Mouse (Mus musculus) left cerebral cortex, postnatal 25 days (tissue): ENCODE data around the gene Hspa13. TPM values are rescaled to one million over a fixed set of nuclear protein-coding genes. Genes with fewer than 3 reads are reported as not detected.

Experiments used
- DNase-seq, 2 experiments: peaks; one replicate each; pipeline ENCODE4 v3.0.0; 2022; ENCODE audit warnings: low spot score in 2 of 2, mixed read lengths in 1 of 2
- intact Hi-C: fragments of 180-260 bp; cut with DNase I; formaldehyde crosslinking; loops from one replicate; pipeline ENCODE4 v1.15.1; 2025
- microRNA-seq, 2 experiments: library from miRNA; unstranded; fragments of <30 nt; microRNA quantifications; one replicate each; pipeline ENCODE4 v1.2.0; 2022
- total RNA-seq, 2 experiments: library from RNA; stranded (reverse); gene quantifications; 2 replicates each; pipeline ENCODE4 v1.2.3; 2021

Gene Hspa13
- 10 to 100 TPM; 36.2 to 36.4 TPM for total RNA-seq

DNA sequence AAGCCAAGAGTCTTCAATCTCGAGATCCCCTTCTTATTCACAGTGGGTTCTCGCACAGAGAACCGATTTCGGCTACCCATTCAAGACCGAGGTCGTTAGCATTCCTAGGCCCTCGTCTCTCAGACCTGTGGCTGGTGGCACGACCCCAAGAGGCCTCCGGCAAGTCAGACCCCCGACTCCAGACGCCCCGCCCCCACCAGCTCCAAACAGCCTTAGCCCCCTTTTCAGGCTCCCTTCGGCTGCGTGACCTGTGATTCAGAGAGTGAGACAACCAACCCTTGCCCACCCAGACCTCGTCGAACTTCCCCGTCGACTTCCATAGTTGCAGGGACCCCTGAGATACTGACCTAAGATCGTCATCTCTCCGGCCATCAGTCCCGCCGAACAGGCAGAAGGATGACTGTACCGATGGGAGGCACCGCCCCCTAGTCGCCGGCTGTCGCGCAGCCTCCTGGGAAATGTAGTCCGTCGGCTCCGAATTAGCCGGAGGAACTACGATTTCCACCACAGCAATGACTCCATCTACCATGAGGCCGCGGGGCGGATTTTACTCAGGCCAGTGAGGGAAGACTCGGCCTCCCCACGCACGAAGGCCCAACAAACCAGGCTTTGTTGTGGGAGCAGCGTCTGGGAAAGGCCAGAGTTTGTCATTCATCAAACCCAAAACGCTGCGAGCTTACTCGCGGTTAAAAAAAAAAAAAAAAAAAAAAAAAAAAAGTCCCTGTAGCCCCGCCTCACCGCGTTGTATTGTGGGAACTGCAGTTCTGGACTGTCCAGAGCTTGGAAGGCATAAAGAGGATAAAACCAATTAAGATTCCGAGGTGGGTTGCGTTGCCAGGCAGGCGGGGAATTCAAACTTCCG, at the start of gene Hspa13:
TSS of gene Hspa13 (minus strand) at position 717 of the 862 bp plus-strand sequence.
- intact Hi-C loops: loop anchor here (5.0 kb wide), 1 partner anchor 606 kb away; the partner anchor contains the start of gene Nrip1
- DNase-seq: peak; percentile 98 to 100

DNA sequence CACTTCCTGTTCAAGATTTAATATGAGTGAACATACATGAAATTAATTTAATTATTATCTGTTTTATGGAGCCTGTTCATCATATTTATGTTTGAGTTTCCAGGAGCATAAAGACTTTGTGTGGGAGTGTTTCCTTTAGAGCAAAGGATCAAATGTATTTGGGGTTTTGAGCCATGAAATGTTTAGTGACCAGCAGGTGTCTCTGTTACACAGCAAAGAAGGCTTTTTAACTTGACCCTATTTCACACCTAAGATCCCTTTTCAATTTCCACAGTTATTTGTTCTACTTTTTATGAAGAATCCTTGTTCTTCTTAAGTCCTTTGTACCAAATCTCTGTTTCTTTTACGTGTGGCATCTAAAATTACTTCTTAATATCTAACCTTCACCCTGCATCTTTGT, 12.4 kb upstream of the Hspa13 start:
- intact Hi-C loops: loop anchor here (5.0 to 10.0 kb wide), 2 partner anchors 343 to 1086 kb away; no protein-coding TSS in a partner anchor
- DNase-seq: peak in 1 of 2 experiments; percentile 38

GRCm38 (mm10) chr16:75773222-75773621, 6.3 kb upstream of the Hspa13 start:
- intact Hi-C loops: loop anchor here (10.0 kb wide), 1 partner anchor 1092 kb away; no protein-coding TSS in a partner anchor
- peak; percentile 19 to 27 for DNase-seq

GRCm38 (mm10) chr16:75767250-75768002, 522 bp upstream of the Hspa13 start:
- peak in 1 of 2 experiments; percentile 4 for DNase-seq
- intact Hi-C loops: loop anchor here (5.0 kb wide), 1 partner anchor 605 kb away; the partner anchor contains the start of gene Nrip1

DNA sequence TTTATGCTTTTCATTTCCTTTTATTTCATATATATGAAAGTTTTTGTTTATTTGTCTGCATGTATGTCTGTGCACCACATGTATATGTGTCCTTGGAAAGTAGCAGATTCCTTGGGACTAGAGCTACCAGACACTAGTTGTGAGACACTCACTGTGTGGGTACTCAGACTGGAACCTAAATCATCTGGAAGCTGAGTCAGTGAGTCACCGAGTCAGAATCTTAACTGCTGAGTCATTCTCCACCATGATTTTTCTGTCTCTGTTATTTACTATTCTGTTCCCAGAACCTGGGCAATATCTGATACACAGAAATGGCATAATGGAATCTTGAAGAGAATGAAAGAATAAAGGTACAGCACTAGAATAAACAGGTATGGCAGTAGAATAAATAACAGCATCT, 14.0 kb downstream of the Hspa13 start:
- intact Hi-C loops: no loop called here
- peak in 1 of 2 experiments; percentile 38 for DNase-seq

GRCm38 (mm10) chr16:75750103-75750502, 16.8 kb downstream of the Hspa13 start:
- intact Hi-C loops: no loop called here
- DNase-seq: no peak

- intact Hi-C loops: no loop called here
- no peak for DNase-seq
These were observed 18.0 kb downstream of the Hspa13 start for GRCm38 (mm10) chr16:75748926-75749325.

- DNase-seq: no peak
- intact Hi-C loops: no loop called here
These were observed 22.9 kb downstream of the Hspa13 start for GRCm38 (mm10) chr16:75744014-75744413.

DNA sequence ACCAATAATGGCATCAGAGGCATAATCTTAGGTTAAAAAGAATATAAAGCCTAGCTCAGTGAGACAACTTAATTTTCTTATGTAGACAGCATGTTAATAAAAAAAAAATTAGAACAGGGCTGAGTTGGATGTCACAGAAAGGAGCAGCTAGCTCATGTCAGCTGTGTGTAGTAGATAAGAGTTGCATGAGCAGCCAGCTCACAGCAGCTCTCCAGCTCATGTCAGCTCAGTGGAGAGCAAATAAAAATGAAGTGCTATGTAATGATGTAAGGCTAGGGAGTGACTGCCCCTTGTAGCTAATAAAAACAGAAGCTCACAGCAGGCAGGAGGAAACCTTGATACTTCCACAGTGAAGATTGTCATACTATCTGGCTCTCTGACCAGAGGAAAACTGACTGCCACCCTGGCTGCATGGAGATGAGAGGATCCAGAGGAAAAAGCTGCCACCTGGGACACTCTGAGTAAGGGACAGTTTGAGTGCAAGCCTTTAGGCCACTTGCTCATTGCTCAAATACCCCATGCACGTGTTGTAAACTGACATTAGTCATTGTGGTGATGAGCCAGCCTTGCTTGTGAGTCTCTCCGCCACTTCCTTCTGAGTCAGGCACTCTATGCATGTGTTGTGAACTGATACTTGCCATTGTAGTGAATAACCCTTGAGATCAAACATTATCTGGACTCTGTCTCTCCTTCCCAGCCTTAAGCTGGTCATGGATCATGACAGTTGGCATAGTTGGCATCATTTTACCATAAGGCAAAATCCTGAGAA, 49.3 kb downstream of the Hspa13 start:
- intact Hi-C loops: no loop called here
- no peak for DNase-seq

DNA sequence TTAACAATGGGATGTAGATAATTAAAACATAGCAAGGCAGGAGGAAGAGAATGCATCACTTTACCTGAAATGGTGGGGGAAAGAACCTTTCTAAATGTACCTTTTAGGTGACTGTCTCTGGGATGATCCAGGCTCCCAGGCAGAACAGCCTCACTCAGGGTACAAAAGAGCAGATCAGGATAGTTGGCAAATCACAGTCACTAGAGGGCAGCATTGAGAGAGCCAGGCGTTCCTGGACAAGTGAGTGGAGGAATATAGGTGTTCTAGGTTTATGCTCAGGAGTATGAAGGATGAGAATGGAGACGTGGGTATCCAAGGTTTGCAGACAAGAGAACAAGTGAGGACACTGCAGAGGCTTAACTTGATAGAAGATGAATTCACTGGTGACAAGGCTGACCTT, 70.7 kb downstream of the Hspa13 start:
- peak; percentile 39 to 61 for DNase-seq
- intact Hi-C loops: loop anchor here (1.0 to 5.0 kb wide), 2 partner anchors 1170 to 1201 kb away; no protein-coding TSS in a partner anchor

Small RNAs within 50 kb of the gene (microRNA-seq; reads per million reads assigned to microRNA genes)
- gene Gm22923: 0 reads per million in 2 experiments

Other genes starting within 250 kb of the Hspa13 start
- gene Lipi, start 181.0 kb downstream of the Hspa13 start, total RNA-seq: not detected
- 1 to 10 TPM; 4.4 to 4.8 TPM for gene Rbm11, start 174.3 kb downstream of the Hspa13 start, total RNA-seq